In genomic region chr13:24709656-24710396, GRCm38 (mm10) we compare ENCODE assay signal across 25 mouse cellular contexts. TPM values are rescaled to one million over a fixed set of nuclear protein-coding genes. Genes with fewer than 3 reads are reported as not detected.
DNase-seq lines count a peak whose midpoint lies in the region; ATAC-seq lines count a peak whose summit lies in the region.
"Had no signal": no experiment of that assay in that cellular context is flagged by ENCODE, and none has a peak within 500 bp of the region (broad histone marks: within the 10 kb centered on the region; RNA-seq: fewer than 3 reads in every experiment).

No protein-coding gene starts in this region.

- no peak overlapping the region for H3K4me3 ChIP-seq in heart, embryonic 10.5 days
- H3K4me3 ChIP-seq in heart, embryonic 12.5 days: no peak overlapping the region
- no peak overlapping the region for H3K4me3 ChIP-seq in lung, embryonic 15.5 days
- H3K4me3 ChIP-seq in stomach, embryonic 16.5 days (replicated peaks; ENCODE audit: low read length): no peak overlapping the region
- no peak overlapping the region for H3K4me3 ChIP-seq in forebrain, embryonic 12.5 days (replicated peaks)
- H3K4me3 ChIP-seq: forebrain, embryonic 13.5 days; heart, embryonic 15.5 days; hindbrain, embryonic 13.5 days; limb, embryonic 10.5 days; midbrain, embryonic 12.5 days; neural tube, embryonic 13.5 days had no signal

- no peaks in the 10 kb centered on the region for H3K36me3 ChIP-seq in heart, embryonic 10.5 days
- H3K36me3 ChIP-seq in heart, embryonic 12.5 days: peaks cover 2% of the 10 kb centered on the region
- H3K36me3 ChIP-seq in lung, embryonic 15.5 days: no peaks in the 10 kb centered on the region
- no peaks in the 10 kb centered on the region for H3K36me3 ChIP-seq in stomach, embryonic 16.5 days (ENCODE audit: control insufficient read depth, insufficient read depth, low read length)
- H3K36me3 ChIP-seq in forebrain, embryonic 12.5 days (replicated peaks): no peaks in the 10 kb centered on the region
- H3K36me3 ChIP-seq: heart, embryonic 15.5 days; limb, embryonic 10.5 days had no signal

- ATAC-seq in heart, embryonic 12.5 days (ENCODE audit: insufficient number of reproducible peaks, low FRiP score): no peak
- no peak for ATAC-seq in lung, embryonic 15.5 days (ENCODE audit: borderline replicate concordance, extremely low read depth, low FRiP score, low TSS enrichment)
- peak; percentile 45; the same call in 1 of the 2 replicates for ATAC-seq in stomach, embryonic 16.5 days (ENCODE audit: insufficient read depth, low FRiP score)
- no peak for ATAC-seq in forebrain, embryonic 12.5 days (ENCODE audit: low FRiP score)
- no peak for ATAC-seq in megakaryocyte progenitor cell, adult 5-6 weeks (replicated peaks; ENCODE audit: poor library complexity)
- ATAC-seq: forebrain, embryonic 13.5 days; inflammation-experienced regulatory T-cells, adult 6 months; liver, postnatal 0 days had no signal

- H3K4me2 ChIP-seq in heart, embryonic 12.5 days: no peak overlapping the region
- H3K4me2 ChIP-seq in lung, embryonic 15.5 days: no peak overlapping the region
- no peak overlapping the region for H3K4me2 ChIP-seq in stomach, embryonic 16.5 days (ENCODE audit: low read depth, low read length)
- no peak overlapping the region for H3K4me2 ChIP-seq in forebrain, embryonic 12.5 days
- H3K4me2 ChIP-seq: forebrain, embryonic 13.5 days; heart, embryonic 15.5 days; hindbrain, embryonic 13.5 days; midbrain, embryonic 12.5 days; neural tube, embryonic 13.5 days had no signal

- WGBS in heart, embryonic 10.5 days: 78% methylated on average over 12 of the region's 12 CpGs
- 80% methylated on average over 12 of the region's 12 CpGs for WGBS in heart, embryonic 12.5 days
- 54% methylated on average over 12 of the region's 12 CpGs for WGBS in lung, embryonic 15.5 days
- 63% methylated on average over 12 of the region's 12 CpGs for WGBS in stomach, embryonic 16.5 days
- 58% methylated on average over 12 of the region's 12 CpGs for WGBS in forebrain, embryonic 12.5 days

- peaks cover 10% of the 10 kb centered on the region; the same call in 1 of the 2 replicates for H3K4me1 ChIP-seq in heart, embryonic 10.5 days
- peaks cover 17% of the 10 kb centered on the region for H3K4me1 ChIP-seq in heart, embryonic 12.5 days (replicated peaks)
- H3K4me1 ChIP-seq in lung, embryonic 15.5 days: peaks cover 11% of the 10 kb centered on the region
- peaks cover 19% of the 10 kb centered on the region; the same call in 1 of the 2 replicates for H3K4me1 ChIP-seq in stomach, embryonic 16.5 days (ENCODE audit: control insufficient read depth, insufficient read depth, low read length)
- H3K4me1 ChIP-seq in forebrain, embryonic 12.5 days: peaks cover 14% of the 10 kb centered on the region

- H3K27me3 ChIP-seq in heart, embryonic 10.5 days (ENCODE audit: insufficient read depth, poor library complexity, severe bottlenecking): no peaks in the 10 kb centered on the region; the same call in 1 of the 2 replicates
- H3K27me3 ChIP-seq in heart, embryonic 12.5 days (replicated peaks): no peaks in the 10 kb centered on the region
- no peaks in the 10 kb centered on the region for H3K27me3 ChIP-seq in lung, embryonic 15.5 days
- no peaks in the 10 kb centered on the region for H3K27me3 ChIP-seq in stomach, embryonic 16.5 days (ENCODE audit: control insufficient read depth, insufficient read depth, low read length)
- 0 out of 2 replicates have a peak, but pooled peaks cover 6% of the 10 kb centered on the region for H3K27me3 ChIP-seq in forebrain, embryonic 12.5 days
- H3K27me3 ChIP-seq: forebrain, embryonic 13.5 days; heart, embryonic 15.5 days; hindbrain, embryonic 13.5 days; neural tube, embryonic 13.5 days had no signal

- no peak overlapping the region for H3K9ac ChIP-seq in heart, embryonic 12.5 days
- no peak overlapping the region for H3K9ac ChIP-seq in lung, embryonic 15.5 days
- no peak overlapping the region for H3K9ac ChIP-seq in stomach, embryonic 16.5 days (ENCODE audit: low read length)
- no peak overlapping the region for H3K9ac ChIP-seq in forebrain, embryonic 12.5 days
- H3K9ac ChIP-seq: forebrain, embryonic 13.5 days; heart, embryonic 15.5 days; hindbrain, embryonic 13.5 days; liver, postnatal 0 days; midbrain, embryonic 12.5 days; neural tube, embryonic 13.5 days had no signal

- H3K9me3 ChIP-seq in heart, embryonic 10.5 days: no peaks in the 10 kb centered on the region
- no peaks in the 10 kb centered on the region for H3K9me3 ChIP-seq in heart, embryonic 12.5 days (replicated peaks)
- no peaks in the 10 kb centered on the region for H3K9me3 ChIP-seq in lung, embryonic 15.5 days
- H3K9me3 ChIP-seq in stomach, embryonic 16.5 days (replicated peaks; ENCODE audit: control insufficient read depth, low read length): no peaks in the 10 kb centered on the region
- H3K9me3 ChIP-seq in forebrain, embryonic 12.5 days: no peaks in the 10 kb centered on the region
- H3K9me3 ChIP-seq: forebrain, embryonic 13.5 days; heart, embryonic 15.5 days; hindbrain, embryonic 13.5 days; limb, embryonic 10.5 days; midbrain, embryonic 12.5 days; neural tube, embryonic 13.5 days had no signal

- DNase-seq in heart, embryonic 10.5 days (ENCODE audit: low spot score): peak; percentile 64
- DNase-seq in lung, postnatal 36 days: no peak
- DNase-seq in thymus, postnatal 4 days: peak; percentile 59
- DNase-seq: cerebellum, adult 2 months; heart, adult 18-20 months; kidney, postnatal 14 days; liver, postnatal 0 days had no signal

- H3K27ac ChIP-seq in heart, embryonic 10.5 days: no peak overlapping the region
- H3K27ac ChIP-seq in heart, embryonic 12.5 days (ENCODE audit: poor library complexity, severe bottlenecking): no peak overlapping the region
- peak overlapping the region; percentile 43 for H3K27ac ChIP-seq in lung, embryonic 15.5 days
- H3K27ac ChIP-seq in stomach, embryonic 16.5 days (ENCODE audit: low read length): peak overlapping the region; percentile 51
- no peak overlapping the region for H3K27ac ChIP-seq in forebrain, embryonic 12.5 days
- H3K27ac ChIP-seq: forebrain, embryonic 13.5 days; hindbrain, embryonic 13.5 days; limb, embryonic 10.5 days; midbrain, embryonic 12.5 days; neural tube, embryonic 13.5 days had no signal

RNA-seq across cellular contexts. Expression of gene Armh2, which starts 31.2 kb away (rescaled TPM):
- polyA plus RNA-seq in heart, embryonic 10.5 days (2016; fragmentation: Nextera tagmentation; extraction: Ambion mirVana): not detected in 2 replicates
- polyA plus RNA-seq in heart, embryonic 12.5 days (2016; fragmentation: Nextera tagmentation; extraction: Ambion mirVana): not detected in 2 replicates
- polyA plus RNA-seq in lung, embryonic 15.5 days (2015; fragmentation: Nextera tagmentation; extraction: Ambion mirVana): not detected in 2 replicates
- not detected in 2 replicates for polyA plus RNA-seq in stomach, embryonic 16.5 days (2015; fragmentation: Nextera tagmentation; extraction: Ambion mirVana)
- polyA plus RNA-seq in forebrain, embryonic 12.5 days (2016; fragmentation: Nextera tagmentation; extraction: Ambion mirVana): not detected in 2 replicates
- not detected in 2 replicates for total RNA-seq in megakaryocyte progenitor cell, adult 5-6 weeks (2015)
- not detected in 2 replicates for total RNA-seq in megakaryocyte progenitor cell, adult 5-6 weeks (2017)
- total RNA-seq: adrenal gland, postnatal 4 days; gastrocnemius, adult 8-10 months; heart, adult 18-20 months; left cerebral cortex, adult 8-10 months; liver, adult 2 months had no signal
- polyA plus RNA-seq: cerebellum, adult 2 months; forebrain, embryonic 13.5 days; heart, embryonic 15.5 days; hindbrain, embryonic 13.5 days; limb, embryonic 10.5 days; liver, adult 2 months; liver, postnatal 0 days; midbrain, embryonic 12.5 days; neural tube, embryonic 13.5 days; spleen, adult 2 months; stomach, embryonic 14.5 days had no signal

RNA-seq across cellular contexts. Expression of gene Gmnn, which starts 51.9 kb away (rescaled TPM):
- polyA plus RNA-seq in heart, embryonic 10.5 days (2016; fragmentation: Nextera tagmentation; extraction: Ambion mirVana): 126 and 136 TPM in 2 replicates
- 111 and 114 TPM in 2 replicates for polyA plus RNA-seq in heart, embryonic 12.5 days (2016; fragmentation: Nextera tagmentation; extraction: Ambion mirVana)
- 114 and 123 TPM in 2 replicates for polyA plus RNA-seq in lung, embryonic 15.5 days (2015; fragmentation: Nextera tagmentation; extraction: Ambion mirVana)
- polyA plus RNA-seq in stomach, embryonic 16.5 days (2015; fragmentation: Nextera tagmentation; extraction: Ambion mirVana): 76.2 and 84.9 TPM in 2 replicates
- 127 and 131 TPM in 2 replicates for polyA plus RNA-seq in forebrain, embryonic 12.5 days (2016; fragmentation: Nextera tagmentation; extraction: Ambion mirVana)
- total RNA-seq in megakaryocyte progenitor cell, adult 5-6 weeks (2015): 185 and 201 TPM in 2 replicates
- 207 and 229 TPM in 2 replicates for total RNA-seq in megakaryocyte progenitor cell, adult 5-6 weeks (2017)

Comparison
In these comparisons a context has a peak if more than half of its experiments do, and no peak if none do; other contexts are left out.
1. H3K27ac ChIP-seq: peak in lung, embryonic 15.5 days (single experiment) and stomach, embryonic 16.5 days (single experiment); none in heart, embryonic 10.5 days (single experiment), heart, embryonic 12.5 days (single experiment) and forebrain, embryonic 12.5 days (single experiment).